Mouse (Mus musculus) embryonic fibroblast, embryonic 13.5 days (primary cell): ENCODE measurements around the gene Gal3st2b.
"Not testable (repeated sequence)": the region's sequence is repeated elsewhere in the genome, so short reads cannot be mapped to it uniquely, and the experiment has no call there.

ENCODE experiments used
- CTCF ChIP-seq: IDR thresholded peaks from 2 replicates; pipeline ENCODE4 v1.5.1; 2011; ENCODE audit warnings: mild to moderate bottlenecking, control low read depth, low read length, moderate library complexity, borderline replicate concordance; ENCODE audit not compliant: insufficient read depth
- POLR2A ChIP-seq: IDR thresholded peaks from 2 replicates; pipeline ENCODE4 v1.6.1; 2011; ENCODE audit warnings: low read depth, mild to moderate bottlenecking, control low read depth, low read length, moderate library complexity

- TF ChIP-seq POLR2A, CTCF: not testable (repeated sequence)
Observed at GRCm38 (mm10) chr1:93923098-93923497, 5.0 kb downstream of the Gal3st2b start.
